Mouse (Mus musculus) bone marrow, adult 2 months (tissue): ENCODE data around the gene Ltc4s.

ENCODE experiments used
- CTCF ChIP-seq: fragments of 200-500 bp; IDR thresholded peaks from 2 replicates; pipeline ENCODE4 v1.5.1; 2011; ENCODE audit warnings: low read length, control low read depth; ENCODE audit not compliant: control insufficient read depth, insufficient read depth
- POLR2A ChIP-seq: fragments of 200-500 bp; IDR thresholded peaks from 2 replicates; pipeline ENCODE4 v1.6.1; 2011; ENCODE audit warnings: low read depth, mild to moderate bottlenecking, control low read depth, low read length, borderline replicate concordance; ENCODE audit not compliant: control insufficient read depth

GRCm38 (mm10) chr11:50194793-50195192 lies 43.6 kb downstream of the Ltc4s start:
- TF ChIP-seq CTCF (no peak), POLR2A (no peak)
